Mouse (Mus musculus) R1 (cell line): ENCODE measurements around the gene Vmn1r202.
"Not testable (repeated sequence)": the region's sequence is repeated elsewhere in the genome, so short reads cannot be mapped to it uniquely, and the experiment has no call there.

Experiments used
- DNase-seq: peaks from one replicate; pipeline ENCODE4 v3.0.0-alpha.2; 2018; ENCODE audit warnings: low read depth, low spot score

Vmn1r202 gene

GRCm38 (mm10) chr13:22505281-22505680, at the start of gene Vmn1r202:
TSS of gene Vmn1r202 (minus strand) at chr13:22505381.
- no peak for DNase-seq

- DNase-seq: not testable (repeated sequence)
Measured at GRCm38 (mm10) chr13:22552898-22553297, 47.7 kb upstream of the Vmn1r202 start, which contains the start of gene Vmn1r204. TSS of gene Vmn1r204 (plus strand) at chr13:22553198.

- no peak for DNase-seq
Measured at GRCm38 (mm10) chr13:22517814-22518213, 12.6 kb upstream of the Vmn1r202 start, which contains the start of gene Vmn1r203. TSS of gene Vmn1r203 (plus strand) at chr13:22518114.

- no peak for DNase-seq
Measured at GRCm38 (mm10) chr13:22502431-22502830, 2.8 kb downstream of the Vmn1r202 start.

GRCm38 (mm10) chr13:22471623-22472022, 33.6 kb downstream of the Vmn1r202 start, which contains the start of gene Vmn1r201:
TSS of gene Vmn1r201 (plus strand) at chr13:22471923.
- no peak for DNase-seq

GRCm38 (mm10) chr13:22455145-22455544, 50.0 kb downstream of the Vmn1r202 start:
- no peak for DNase-seq
